Mouse (Mus musculus): ENCODE data around the gene Afg3l1.
"Not testable (repeated sequence)": the region's sequence is repeated elsewhere in the genome, so short reads cannot be mapped to it uniquely, and the experiment has no call there.

Afg3l1 gene

GRCm38 (mm10) chr8:123477737-123478258 is at the start of gene Afg3l1:
Afg3l1 (plus strand) TSS chr8:123477903.
- in situ Hi-C loops (cut with MboI): no loop called here

GRCm38 (mm10) chr8:123428343-123428893 is 49.3 kb upstream of the Afg3l1 start:
- in situ Hi-C loops (cut with MboI): no loop called here

- in situ Hi-C loops (cut with MboI): no loop called here
Measured at GRCm38 (mm10) chr8:123428939-123429721, 48.6 kb upstream of the Afg3l1 start.

GRCm38 (mm10) chr8:123429722-123430013 is 48.0 kb upstream of the Afg3l1 start:
- in situ Hi-C loops (cut with MboI): not testable (repeated sequence)

GRCm38 (mm10) chr8:123430936-123431335 is 46.8 kb upstream of the Afg3l1 start:
- in situ Hi-C loops (cut with MboI): not testable (repeated sequence)

- in situ Hi-C loops (cut with MboI): no loop called here
Measured at GRCm38 (mm10) chr8:123431616-123432365, 45.9 kb upstream of the Afg3l1 start.

GRCm38 (mm10) chr8:123432381-123432780 is 45.3 kb upstream of the Afg3l1 start:
- in situ Hi-C loops (cut with MboI): no loop called here

GRCm38 (mm10) chr8:123433241-123433974 is 44.3 kb upstream of the Afg3l1 start:
- in situ Hi-C loops (cut with MboI): not testable (repeated sequence)

- in situ Hi-C loops (cut with MboI): no loop called here
Measured at GRCm38 (mm10) chr8:123441788-123442187, 35.9 kb upstream of the Afg3l1 start.

GRCm38 (mm10) chr8:123442351-123442750 is 35.4 kb upstream of the Afg3l1 start:
- in situ Hi-C loops (cut with MboI): no loop called here

GRCm38 (mm10) chr8:123442871-123443575 is 34.7 kb upstream of the Afg3l1 start:
- in situ Hi-C loops (cut with MboI): no loop called here

- in situ Hi-C loops (cut with MboI): no loop called here
Measured at GRCm38 (mm10) chr8:123443576-123443921, 34.2 kb upstream of the Afg3l1 start.

- in situ Hi-C loops (cut with MboI): no loop called here
Measured at GRCm38 (mm10) chr8:123444131-123444530, 33.6 kb upstream of the Afg3l1 start.

- in situ Hi-C loops (cut with MboI): no loop called here
Measured at GRCm38 (mm10) chr8:123445981-123446380, 31.7 kb upstream of the Afg3l1 start.

GRCm38 (mm10) chr8:123446799-123447198 is 30.9 kb upstream of the Afg3l1 start:
- in situ Hi-C loops (cut with MboI): no loop called here

- in situ Hi-C loops (cut with MboI): no loop called here
Measured at GRCm38 (mm10) chr8:123450783-123451182, 26.9 kb upstream of the Afg3l1 start.

- in situ Hi-C loops (cut with MboI): not testable (repeated sequence)
Measured at GRCm38 (mm10) chr8:123451747-123452146, 26.0 kb upstream of the Afg3l1 start.

- in situ Hi-C loops (cut with MboI): no loop called here
Measured at GRCm38 (mm10) chr8:123452149-123452548, 25.6 kb upstream of the Afg3l1 start.

- in situ Hi-C loops (cut with MboI): no loop called here
Measured at GRCm38 (mm10) chr8:123453291-123453690, 24.4 kb upstream of the Afg3l1 start.

GRCm38 (mm10) chr8:123453951-123454350 is 23.8 kb upstream of the Afg3l1 start:
- in situ Hi-C loops (cut with MboI): no loop called here

GRCm38 (mm10) chr8:123454559-123454958 is 23.1 kb upstream of the Afg3l1 start:
- in situ Hi-C loops (cut with MboI): no loop called here

GRCm38 (mm10) chr8:123463651-123464050 is 14.1 kb upstream of the Afg3l1 start:
- in situ Hi-C loops (cut with MboI): no loop called here
